Comparison of ENCODE assay signal across 8 mouse cellular contexts in the genomic region with DNA sequence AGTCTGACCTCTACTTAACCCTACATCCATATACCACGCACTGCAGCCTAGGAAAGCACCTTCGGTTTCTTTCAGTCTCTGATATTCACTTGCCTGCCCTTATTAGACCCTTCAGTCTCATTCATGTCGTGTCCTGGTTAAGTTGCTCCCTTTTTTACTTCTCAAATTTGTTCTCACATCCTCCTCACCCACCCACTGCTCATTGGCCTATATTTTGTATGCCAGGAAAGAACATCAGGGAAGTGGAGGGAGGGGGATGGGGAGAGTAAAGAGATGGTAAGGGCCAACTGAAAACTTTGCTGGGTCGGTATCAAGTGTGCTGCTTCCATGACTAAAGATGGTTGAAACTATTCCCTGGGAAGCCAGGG. TPM values are rescaled to one million over a fixed set of nuclear protein-coding genes. Genes with fewer than 3 reads are reported as not detected.
A peak's percentile ranks its signal among the peaks of the same experiment; 100 is the strongest.
DNase-seq lines count a peak whose midpoint lies in the region; ATAC-seq and TF ChIP-seq lines count a peak whose summit lies in the region.

No protein-coding gene starts in this region.

- intact Hi-C loops in gastrocnemius, adult 2 months (cut with DNase I) = no loop called here

- H3K4me3 ChIP-seq in gastrocnemius, adult 2 months = peak overlapping the region; percentile 92
- H3K4me3 ChIP-seq in E14TG2a.4 (replicated peaks; ENCODE audit: low read length) = peak overlapping the region; percentile 96
- peak overlapping the region; percentile 96 for H3K4me3 ChIP-seq in embryonic facial prominence, embryonic 12.5 days
- H3K4me3 ChIP-seq in intestine, postnatal 0 days (ENCODE audit: low read depth, low read length) = peak overlapping the region; percentile 99
- H3K4me3 ChIP-seq in midbrain, embryonic 13.5 days (replicated peaks) = peak overlapping the region; percentile 98

- H3K9ac ChIP-seq in embryonic facial prominence, embryonic 12.5 days = peak overlapping the region; percentile 95
- peak overlapping the region; percentile 97; the same call in 1 of the 2 replicates for H3K9ac ChIP-seq in intestine, postnatal 0 days (ENCODE audit: low read depth, low read length)
- peak overlapping the region; percentile 97 for H3K9ac ChIP-seq in midbrain, embryonic 13.5 days (replicated peaks)

- no peaks in the 10 kb centered on the region for H3K27me3 ChIP-seq in E14TG2a.4 (ENCODE audit: insufficient read depth, low read length)
- no peaks in the 10 kb centered on the region for H3K27me3 ChIP-seq in embryonic facial prominence, embryonic 12.5 days
- no peaks in the 10 kb centered on the region for H3K27me3 ChIP-seq in intestine, postnatal 0 days (replicated peaks; ENCODE audit: control insufficient read depth, insufficient read depth, low read length)
- no peaks in the 10 kb centered on the region for H3K27me3 ChIP-seq in midbrain, embryonic 13.5 days

- H3K27ac ChIP-seq in gastrocnemius, adult 2 months = peak overlapping the region; percentile 99; the same call in 1 of the 2 replicates
- 0 out of 2 replicates have a peak overlapping the region, but pooled peaks have one; percentile 93 for H3K27ac ChIP-seq in embryonic facial prominence, embryonic 12.5 days
- H3K27ac ChIP-seq in intestine, postnatal 0 days (ENCODE audit: low read depth, low read length) = no peak overlapping the region
- H3K27ac ChIP-seq in midbrain, embryonic 13.5 days = no peak overlapping the region

- no peak for TF ChIP-seq CTCF in gastrocnemius, adult 2 months (IDR thresholded peaks at IDR 0.05)
- no peak for TF ChIP-seq CTCF in E14TG2a.4 (conservative IDR thresholded peaks at IDR 0.05; ENCODE audit: low read length)
- no peak for TF ChIP-seq CTCF in intestine, postnatal 0 days (IDR thresholded peaks at IDR 0.05; ENCODE audit: low read depth)

- no peak for ATAC-seq in embryonic facial prominence, embryonic 12.5 days (ENCODE audit: insufficient number of reproducible peaks, insufficient read depth, low FRiP score, low TSS enrichment)
- ATAC-seq in intestine, postnatal 0 days = no peak
- no peak for ATAC-seq in midbrain, embryonic 13.5 days

- WGBS in embryonic facial prominence, embryonic 12.5 days = 3% methylated on average over 4 of the region's 4 CpGs
- 2% methylated on average over 4 of the region's 4 CpGs for WGBS in intestine, postnatal 0 days
- 7% methylated on average over 4 of the region's 4 CpGs for WGBS in midbrain, embryonic 13.5 days

- peaks cover 55% of the 10 kb centered on the region for H3K4me1 ChIP-seq in E14TG2a.4 (replicated peaks; ENCODE audit: low read depth, low read length)
- H3K4me1 ChIP-seq in embryonic facial prominence, embryonic 12.5 days = peaks cover 23% of the 10 kb centered on the region
- H3K4me1 ChIP-seq in intestine, postnatal 0 days (replicated peaks; ENCODE audit: control insufficient read depth, insufficient read depth, low read length) = no peaks in the 10 kb centered on the region; the same call in 1 of the 2 replicates
- peaks cover 47% of the 10 kb centered on the region for H3K4me1 ChIP-seq in midbrain, embryonic 13.5 days (replicated peaks)

- H3K9me3 ChIP-seq in E14TG2a.4 (ENCODE audit: low read length) = no peaks in the 10 kb centered on the region
- no peaks in the 10 kb centered on the region for H3K9me3 ChIP-seq in embryonic facial prominence, embryonic 12.5 days
- no peaks in the 10 kb centered on the region for H3K9me3 ChIP-seq in intestine, postnatal 0 days (ENCODE audit: control insufficient read depth)
- H3K9me3 ChIP-seq in midbrain, embryonic 13.5 days = no peaks in the 10 kb centered on the region

- H3K36me3 ChIP-seq in E14TG2a.4 (ENCODE audit: insufficient read depth, low read length) = peaks cover 58% of the 10 kb centered on the region
- H3K36me3 ChIP-seq in embryonic facial prominence, embryonic 12.5 days = peaks cover 1% of the 10 kb centered on the region; the same call in 1 of the 2 replicates
- no peaks in the 10 kb centered on the region for H3K36me3 ChIP-seq in intestine, postnatal 0 days (ENCODE audit: control insufficient read depth, insufficient read depth)
- peaks cover 2% of the 10 kb centered on the region; the same call in 1 of the 2 replicates for H3K36me3 ChIP-seq in midbrain, embryonic 13.5 days

- no peak for DNase-seq in gastrocnemius, adult 2 months
- no peak for DNase-seq in gastrocnemius, postnatal 10 days
- no peak for DNase-seq in retina, embryonic 14.5 days (ENCODE audit: low spot score)
- DNase-seq in gastrocnemius, adult 8-10 months (ENCODE audit: low spot score in 2 of 2) = no peak

- H3K4me2 ChIP-seq in embryonic facial prominence, embryonic 12.5 days (replicated peaks) = peak overlapping the region; percentile 83
- peak overlapping the region; percentile 81 for H3K4me2 ChIP-seq in intestine, postnatal 0 days (replicated peaks; ENCODE audit: low read depth)
- peak overlapping the region; percentile 86 for H3K4me2 ChIP-seq in midbrain, embryonic 13.5 days (replicated peaks)

RNA-seq across cellular contexts. Expression of a gene that starts 1.4 kb away (rescaled TPM):
- 1 to 10 TPM; 8.0 to 9.9 TPM for total RNA-seq in gastrocnemius, adult 2 months (2021)
- 10 to 100 TPM; 22.9 to 31.2 TPM for total RNA-seq in gastrocnemius, postnatal 10 days (2021)
- polyA plus RNA-seq in embryonic facial prominence, embryonic 12.5 days (2016; fragmentation: Nextera tagmentation; extraction: Ambion mirVana) = 42.6 and 43.9 TPM in 2 replicates
- 9.4 and 10.5 TPM in 2 replicates for polyA plus RNA-seq in intestine, postnatal 0 days (2015; fragmentation: Nextera tagmentation; extraction: Ambion mirVana)
- 43.4 and 44.4 TPM in 2 replicates for polyA plus RNA-seq in midbrain, embryonic 13.5 days (2015; fragmentation: Nextera tagmentation; extraction: Ambion mirVana)
- total RNA-seq in gastrocnemius, adult 8-10 months (2022) = 10 to 100 TPM in 2 of 4 experiments, 1 to 10 TPM in 2; 8.6 to 11.0 (median 9.4) TPM

RNA-seq across cellular contexts. Expression of a gene that starts 1.5 kb away (rescaled TPM):
- 1 to 10 TPM; 8.9 to 9.4 TPM for total RNA-seq in gastrocnemius, adult 2 months (2021)
- 10 to 100 TPM in 1 of 2 experiments, 1 to 10 TPM in 1; 9.7 to 12.9 TPM for total RNA-seq in gastrocnemius, postnatal 10 days (2021)
- polyA plus RNA-seq in embryonic facial prominence, embryonic 12.5 days (2016; fragmentation: Nextera tagmentation; extraction: Ambion mirVana) = 37.0 and 39.8 TPM in 2 replicates
- polyA plus RNA-seq in intestine, postnatal 0 days (2015; fragmentation: Nextera tagmentation; extraction: Ambion mirVana) = 16.6 and 17.0 TPM in 2 replicates
- 31.3 and 31.7 TPM in 2 replicates for polyA plus RNA-seq in midbrain, embryonic 13.5 days (2015; fragmentation: Nextera tagmentation; extraction: Ambion mirVana)
- total RNA-seq in gastrocnemius, adult 8-10 months (2022) = 10 to 100 TPM in 1 of 4 experiments, 1 to 10 TPM in 3; 7.6 to 11.1 (median 8.5) TPM

Comparison
In these comparisons a context has a peak if more than half of its experiments do, and no peak if none do; other contexts are left out.
1. H3K27ac ChIP-seq: peak in gastrocnemius, adult 2 months (single experiment) and embryonic facial prominence, embryonic 12.5 days (single experiment); none in intestine, postnatal 0 days (single experiment) and midbrain, embryonic 13.5 days (single experiment).
2. Peak in every context shown above with its lines, with median percentiles within 50 percentile points of each other: H3K4me3 ChIP-seq, H3K4me2 ChIP-seq and H3K9ac ChIP-seq.